Mouse (Mus musculus) E14TG2a.4 (cell line): ENCODE measurements at regions not wholly inside any gene's neighbourhood (a gene's known extent, or its start where the extent isn't known, plus 50 kb on each side); places are given as distances from the start of the nearest gene placed in this dataset.

ENCODE experiments used
- H3K27me3 ChIP-seq: 2 replicates; pipeline ENCODE4 v1.6.1; 2014; ENCODE audit warnings: low read length, control low read depth; ENCODE audit not compliant: insufficient read depth
- H3K36me3 ChIP-seq: 2 replicates; pipeline ENCODE4 v1.6.1; 2014; ENCODE audit warnings: low read length, control low read depth; ENCODE audit not compliant: insufficient read depth
- H3K4me1 ChIP-seq: replicated peaks from 2 replicates; pipeline ENCODE4 v1.6.1; 2014; ENCODE audit warnings: low read depth, low read length, control low read depth
- H3K4me3 ChIP-seq: replicated peaks from 2 replicates; pipeline ENCODE4 v1.5.1; 2014; ENCODE audit warnings: mild to moderate bottlenecking, low read length
- H3K9me3 ChIP-seq: 2 replicates; pipeline ENCODE4 v1.6.1; 2014; ENCODE audit warnings: low read length, control low read depth
- CTCF ChIP-seq: conservative IDR thresholded peaks from 2 replicates; pipeline ENCODE4 v1.5.1; 2014; ENCODE audit warnings: low read length
- NANOG ChIP-seq: IDR thresholded peaks from 2 replicates; pipeline ENCODE4 v1.6.1; 2014; ENCODE audit warnings: borderline replicate concordance, low read length, mixed read lengths
- POU5F1 ChIP-seq: IDR thresholded peaks from 2 replicates; pipeline ENCODE4 v1.6.1; 2014; ENCODE audit warnings: low read length, borderline replicate concordance

GRCm38 (mm10) chr15:7597335-7597734, 199.1 kb upstream of the Egflam start:
- TF ChIP-seq NANOG = no peak
- TF ChIP-seq CTCF = no peak
- no peak for TF ChIP-seq POU5F1
- H3K4me3 ChIP-seq = no peak overlapping the region
- H3K27me3 ChIP-seq = no peaks in the 10 kb centered on the region
- no peaks in the 10 kb centered on the region for H3K4me1 ChIP-seq
- no peaks in the 10 kb centered on the region for H3K9me3 ChIP-seq
- no peaks in the 10 kb centered on the region for H3K36me3 ChIP-seq

- Histone ChIP-seq H3K9me3 (no peaks in the 10 kb centered on the region), H3K4me1 (no peaks in the 10 kb centered on the region), H3K27me3 (no peaks in the 10 kb centered on the region), H3K4me3 (no peak overlapping the region), H3K36me3 (no peaks in the 10 kb centered on the region)
- TF ChIP-seq CTCF (no peak), POU5F1 (no peak), NANOG (no peak)
These were observed 199.6 kb upstream of the Egflam start for GRCm38 (mm10) chr15:7597805-7598204.

- TF ChIP-seq POU5F1 = no peak
- no peak for TF ChIP-seq CTCF
- no peak for TF ChIP-seq NANOG
- no peak overlapping the region for H3K4me3 ChIP-seq
- H3K27me3 ChIP-seq = no peaks in the 10 kb centered on the region
- 0 out of 2 replicates have a peak, but pooled peaks cover 3% of the 10 kb centered on the region for H3K9me3 ChIP-seq
- no peaks in the 10 kb centered on the region for H3K4me1 ChIP-seq
- no peaks in the 10 kb centered on the region for H3K36me3 ChIP-seq
These were observed 203.3 kb upstream of the Egflam start for GRCm38 (mm10) chr15:7601540-7601939.

GRCm38 (mm10) chr15:7604847-7605246, 205.8 kb upstream of the Gdnf start:
- TF ChIP-seq POU5F1 (no peak), NANOG (no peak), CTCF (no peak)
- Histone ChIP-seq H3K4me3 (no peak overlapping the region), H3K27me3 (no peaks in the 10 kb centered on the region), H3K4me1 (no peaks in the 10 kb centered on the region), H3K36me3 (no peaks in the 10 kb centered on the region), H3K9me3 (0 out of 2 replicates have a peak, but pooled peaks cover 3% of the 10 kb centered on the region)

- H3K36me3 ChIP-seq = no peaks in the 10 kb centered on the region
- no peak overlapping the region for H3K4me3 ChIP-seq
- TF ChIP-seq NANOG (no peak), CTCF (no peak)
- no peaks in the 10 kb centered on the region for H3K27me3 ChIP-seq
- H3K9me3 ChIP-seq = no peaks in the 10 kb centered on the region
- peaks cover 5% of the 10 kb centered on the region for H3K4me1 ChIP-seq
These were observed 192.7 kb upstream of the Gdnf start for GRCm38 (mm10) chr15:7617954-7618353.

GRCm38 (mm10) chr15:7623026-7623425, 187.6 kb upstream of the Gdnf start:
- no peak overlapping the region for H3K4me3 ChIP-seq
- no peaks in the 10 kb centered on the region for H3K27me3 ChIP-seq
- H3K4me1 ChIP-seq = no peaks in the 10 kb centered on the region
- no peak for TF ChIP-seq POU5F1
- TF ChIP-seq NANOG = no peak
- no peak for TF ChIP-seq CTCF
- H3K36me3 ChIP-seq = no peaks in the 10 kb centered on the region
- H3K9me3 ChIP-seq = no peaks in the 10 kb centered on the region

- no peaks in the 10 kb centered on the region for H3K36me3 ChIP-seq
- no peaks in the 10 kb centered on the region for H3K27me3 ChIP-seq
- no peaks in the 10 kb centered on the region for H3K9me3 ChIP-seq
- no peak for TF ChIP-seq POU5F1
- TF ChIP-seq NANOG = no peak
- no peak for TF ChIP-seq CTCF
- H3K4me3 ChIP-seq = no peak overlapping the region
- H3K4me1 ChIP-seq = no peaks in the 10 kb centered on the region
These were observed 185.8 kb upstream of the Gdnf start for GRCm38 (mm10) chr15:7624689-7625472.

- no peaks in the 10 kb centered on the region for H3K27me3 ChIP-seq
- no peak for TF ChIP-seq NANOG
- TF ChIP-seq CTCF = no peak
- no peak for TF ChIP-seq POU5F1
- H3K4me3 ChIP-seq = no peak overlapping the region
- no peaks in the 10 kb centered on the region for H3K36me3 ChIP-seq
- no peaks in the 10 kb centered on the region for H3K4me1 ChIP-seq
- no peaks in the 10 kb centered on the region for H3K9me3 ChIP-seq
These were observed 180.8 kb upstream of the Gdnf start for GRCm38 (mm10) chr15:7629826-7630225.

GRCm38 (mm10) chr15:7635234-7635633, 175.4 kb upstream of the Gdnf start:
- no peaks in the 10 kb centered on the region for H3K9me3 ChIP-seq
- no peak for TF ChIP-seq NANOG
- no peak for TF ChIP-seq POU5F1
- no peak overlapping the region for H3K4me3 ChIP-seq

More at GRCm38 (mm10) chr15:7635234-7635633, 175.4 kb upstream of the Gdnf start:
- Histone ChIP-seq H3K4me1 (no peaks in the 10 kb centered on the region), H3K36me3 (no peaks in the 10 kb centered on the region), H3K27me3 (no peaks in the 10 kb centered on the region)
